Mouse (Mus musculus): ENCODE measurements at regions not wholly inside any gene's neighbourhood (a gene's known extent, or its start where the extent isn't known, plus 50 kb on each side); places are given as distances from the start of the nearest gene placed in this dataset.

DNA sequence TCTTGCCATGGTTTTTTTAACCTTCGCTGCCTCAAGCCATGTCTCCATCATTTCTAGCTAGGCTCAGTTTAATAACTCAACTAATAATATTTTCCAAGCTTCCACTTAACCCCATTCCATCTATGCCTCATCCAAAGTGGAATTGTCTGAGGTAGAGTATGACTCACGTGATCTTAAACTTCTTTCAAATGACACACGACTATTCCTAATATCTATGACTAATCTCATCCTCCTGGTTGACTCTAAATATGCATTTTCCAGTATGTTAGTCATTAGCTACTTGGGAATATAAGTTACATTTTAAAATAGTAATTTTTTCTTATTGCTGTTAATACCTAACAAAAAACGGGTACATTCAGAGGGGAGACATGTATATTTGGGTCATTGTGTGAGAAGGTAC lies 524.8 kb upstream of the Pappa start:
- in situ Hi-C loops (cut with MboI; ENCODE audit: low pct_unique_long_range_greater_than_20kb) = no loop called here
- no peak for DNase-seq (ENCODE audit: low read depth, low spot score)
- TF ChIP-seq CTCF (IDR thresholded peaks at IDR 0.05) = no peak
- ChIA-PET POLR2A (no interaction called here), CTCF (no interaction called here)
- no peaks in the 10 kb centered on the region for H3K27me3 ChIP-seq
- ATAC-seq = no peak

- no peak for TF ChIP-seq CTCF (IDR thresholded peaks at IDR 0.05)
Measured at GRCm38 (mm10) chr4:64622771-64623170, 501.2 kb upstream of the Pappa start.

GRCm38 (mm10) chr4:64632189-64632588 lies 491.8 kb upstream of the Pappa start:
- ChIA-PET CTCF (no interaction called here), POLR2A (interaction anchor here (0.6 kb wide), 1 partner anchor 672 kb away, joined by 3 read pairs; no protein-coding TSS in a partner anchor)
- ATAC-seq (no peak), DNase-seq (ENCODE audit: low read depth, low spot score) (no peak)
- in situ Hi-C loops (cut with MboI; ENCODE audit: low pct_unique_long_range_greater_than_20kb) = no loop called here
- H3K27me3 ChIP-seq = no peaks in the 10 kb centered on the region
- TF ChIP-seq CTCF (IDR thresholded peaks at IDR 0.05) = no peak

More at GRCm38 (mm10) chr4:64622771-64623170, 501.2 kb upstream of the Pappa start:
- ChIA-PET CTCF (interaction anchor here (1.1 kb wide), 1 partner anchor 45 kb away, joined by 3 read pairs; no protein-coding TSS in a partner anchor), POLR2A (no interaction called here)
- in situ Hi-C loops (cut with MboI; ENCODE audit: low pct_unique_long_range_greater_than_20kb) = no loop called here
- no peak for ATAC-seq
- no peak for DNase-seq (ENCODE audit: low read depth, low spot score)
- no peaks in the 10 kb centered on the region for H3K27me3 ChIP-seq

GRCm38 (mm10) chr4:64635256-64635962 lies 488.6 kb upstream of the Pappa start:
- DNase-seq (ENCODE audit: low read depth, low spot score) = peak; percentile 59
- CTCF ChIA-PET = no interaction called here
- no peaks in the 10 kb centered on the region for H3K27me3 ChIP-seq
- in situ Hi-C loops (cut with MboI; ENCODE audit: low pct_unique_long_range_greater_than_20kb) = no loop called here
- no peak for TF ChIP-seq CTCF (IDR thresholded peaks at IDR 0.05)
- POLR2A ChIA-PET = no interaction called here
- ATAC-seq = peak; percentile 98

DNA sequence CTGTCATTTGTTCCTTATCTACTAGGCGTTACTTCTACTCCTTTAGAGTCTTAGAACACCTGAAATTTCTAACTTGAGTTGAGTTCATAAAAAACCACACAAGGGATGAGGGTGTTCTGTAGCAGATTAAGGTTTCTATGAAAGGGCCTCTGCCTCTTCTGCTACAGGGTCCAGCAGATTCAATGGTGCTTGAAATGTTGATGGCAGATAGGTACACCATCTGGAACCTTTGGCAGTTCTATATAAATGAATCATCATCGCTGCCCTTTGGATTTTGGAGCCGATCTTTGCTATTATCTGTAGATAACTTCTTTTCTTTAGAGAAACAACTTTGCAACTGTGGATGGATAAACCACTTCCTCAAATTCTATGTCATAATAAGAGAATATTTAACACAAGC lies 483.9 kb upstream of the Pappa start:
- no peak for TF ChIP-seq CTCF (IDR thresholded peaks at IDR 0.05)
- DNase-seq (ENCODE audit: low read depth, low spot score) = no peak
- ATAC-seq = no peak
- in situ Hi-C loops (cut with MboI; ENCODE audit: low pct_unique_long_range_greater_than_20kb) = no loop called here
- POLR2A ChIA-PET = no interaction called here
- CTCF ChIA-PET = no interaction called here
- H3K27me3 ChIP-seq = no peaks in the 10 kb centered on the region

GRCm38 (mm10) chr4:64640976-64641375 lies 483.0 kb upstream of the Pappa start:
- ATAC-seq (no peak), DNase-seq (ENCODE audit: low read depth, low spot score) (no peak)
- POLR2A ChIA-PET = no interaction called here
- no peaks in the 10 kb centered on the region for H3K27me3 ChIP-seq
- CTCF ChIA-PET = no interaction called here
- no peak for TF ChIP-seq CTCF (IDR thresholded peaks at IDR 0.05)
- in situ Hi-C loops (cut with MboI; ENCODE audit: low pct_unique_long_range_greater_than_20kb) = no loop called here

DNA sequence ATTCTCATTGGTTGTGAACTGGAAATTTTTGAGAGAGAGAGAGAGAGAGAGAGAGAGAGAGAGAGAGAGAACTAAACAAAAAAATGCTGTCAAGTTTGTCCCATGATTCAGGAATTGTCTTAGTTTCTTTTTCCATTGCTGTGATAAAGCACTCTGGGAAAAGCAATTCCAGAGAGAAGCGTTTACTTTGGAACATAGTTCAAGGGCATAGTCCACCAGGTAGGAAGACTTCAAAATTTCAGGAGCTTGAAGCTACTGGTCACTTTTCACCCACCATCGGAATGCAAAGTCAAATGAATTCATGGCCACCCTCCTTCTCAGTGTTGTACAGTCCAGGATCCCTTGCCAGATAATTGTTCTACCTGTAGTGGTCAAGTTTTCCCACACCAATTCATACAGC lies 478.8 kb upstream of the Pappa start:
- TF ChIP-seq CTCF (IDR thresholded peaks at IDR 0.05) = no peak
- CTCF ChIA-PET = no interaction called here
- in situ Hi-C loops (cut with MboI; ENCODE audit: low pct_unique_long_range_greater_than_20kb) = no loop called here
- POLR2A ChIA-PET = interaction anchor here (0.6 kb wide), 1 partner anchor 792 kb away, joined by 4 read pairs; no protein-coding TSS in a partner anchor
- ATAC-seq = no peak
- no peak for DNase-seq (ENCODE audit: low read depth, low spot score)
- no peaks in the 10 kb centered on the region for H3K27me3 ChIP-seq

DNA sequence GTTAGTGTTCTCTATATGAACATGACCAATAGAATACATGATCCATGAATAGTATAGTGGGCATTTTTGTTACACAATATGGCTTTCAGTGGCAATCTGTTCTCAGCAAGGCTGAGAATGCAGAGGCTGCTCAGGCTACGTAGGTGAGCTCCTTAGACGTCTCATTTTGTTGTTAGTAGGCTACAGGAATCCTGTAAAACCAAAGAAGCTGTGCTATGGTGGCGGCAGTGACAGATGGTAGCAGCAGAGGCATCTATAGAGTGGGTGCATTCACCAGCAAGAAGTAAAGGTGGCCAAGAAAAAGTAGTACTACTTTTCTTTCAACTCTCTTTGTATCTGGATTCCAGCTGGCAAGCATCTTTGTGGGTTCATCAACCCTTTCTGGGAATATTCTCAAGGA lies 469.8 kb upstream of the Pappa start:
- ChIA-PET POLR2A (no interaction called here), CTCF (no interaction called here)
- DNase-seq (ENCODE audit: low read depth, low spot score) (no peak), ATAC-seq (no peak)
- no peak for TF ChIP-seq CTCF (IDR thresholded peaks at IDR 0.05)
- in situ Hi-C loops (cut with MboI; ENCODE audit: low pct_unique_long_range_greater_than_20kb) = no loop called here
- H3K27me3 ChIP-seq = no peaks in the 10 kb centered on the region

- in situ Hi-C loops (cut with MboI; ENCODE audit: low pct_unique_long_range_greater_than_20kb) = no loop called here
Measured at GRCm38 (mm10) chr4:64655534-64655933, 468.4 kb upstream of the Pappa start.

DNA sequence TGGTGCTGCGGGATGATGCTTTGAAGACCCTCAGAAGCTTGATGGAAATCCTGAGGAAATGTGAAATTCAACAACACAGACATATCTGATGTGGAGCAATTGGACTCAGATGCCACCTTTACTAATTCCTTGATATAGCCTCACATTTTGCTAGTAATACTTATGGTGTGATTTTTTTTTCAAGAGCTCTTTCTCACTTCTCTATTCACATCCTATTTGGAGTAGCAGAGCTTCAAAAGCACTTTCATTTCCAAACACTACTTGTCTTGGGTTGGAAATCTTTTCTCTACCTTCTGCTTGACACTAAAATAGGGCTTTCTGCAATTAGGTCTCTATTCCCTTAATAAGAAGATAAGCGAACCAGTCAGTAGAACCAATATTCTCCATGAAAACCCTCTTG lies 460.3 kb upstream of the Pappa start:
- no peaks in the 10 kb centered on the region for H3K27me3 ChIP-seq
- ATAC-seq = no peak
- ChIA-PET CTCF (no interaction called here), POLR2A (no interaction called here)
- in situ Hi-C loops (cut with MboI; ENCODE audit: low pct_unique_long_range_greater_than_20kb) = no loop called here
- no peak for DNase-seq (ENCODE audit: low read depth, low spot score)
- TF ChIP-seq CTCF (IDR thresholded peaks at IDR 0.05) = no peak

More at GRCm38 (mm10) chr4:64655534-64655933, 468.4 kb upstream of the Pappa start:
- ChIA-PET CTCF (interaction anchor here (1.0 kb wide), 1 partner anchor 9 kb away, joined by 3 read pairs; no protein-coding TSS in a partner anchor), POLR2A (no interaction called here)
- TF ChIP-seq CTCF (IDR thresholded peaks at IDR 0.05) = no peak
- DNase-seq (ENCODE audit: low read depth, low spot score) (no peak), ATAC-seq (no peak)
- no peaks in the 10 kb centered on the region for H3K27me3 ChIP-seq

DNA sequence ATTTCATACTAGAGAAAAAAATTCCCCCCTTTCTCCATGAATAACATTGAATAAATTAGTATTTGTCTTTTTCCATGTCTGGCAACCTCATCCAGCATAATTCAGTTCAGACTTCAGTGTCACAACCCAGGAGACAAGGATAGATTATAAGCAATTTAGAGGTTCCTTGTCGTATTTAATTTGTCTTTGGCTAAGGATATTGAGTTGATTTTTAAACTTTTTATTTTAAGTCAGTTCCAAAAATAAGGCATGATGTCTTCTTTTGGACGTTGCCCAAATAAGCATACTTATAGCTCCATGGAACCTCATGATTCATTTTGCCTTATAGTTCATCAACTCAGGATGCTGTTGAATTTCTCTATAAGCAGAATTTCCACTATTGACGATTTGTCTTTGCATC lies 456.0 kb upstream of the Pappa start:
- no peaks in the 10 kb centered on the region for H3K27me3 ChIP-seq
- POLR2A ChIA-PET = no interaction called here
- in situ Hi-C loops (cut with MboI; ENCODE audit: low pct_unique_long_range_greater_than_20kb) = no loop called here
- TF ChIP-seq CTCF (IDR thresholded peaks at IDR 0.05) = no peak
- CTCF ChIA-PET = interaction anchor here (1.1 kb wide), 1 partner anchor 45 kb away, joined by 3 read pairs; no protein-coding TSS in a partner anchor
- ATAC-seq (no peak), DNase-seq (ENCODE audit: low read depth, low spot score) (no peak)

DNA sequence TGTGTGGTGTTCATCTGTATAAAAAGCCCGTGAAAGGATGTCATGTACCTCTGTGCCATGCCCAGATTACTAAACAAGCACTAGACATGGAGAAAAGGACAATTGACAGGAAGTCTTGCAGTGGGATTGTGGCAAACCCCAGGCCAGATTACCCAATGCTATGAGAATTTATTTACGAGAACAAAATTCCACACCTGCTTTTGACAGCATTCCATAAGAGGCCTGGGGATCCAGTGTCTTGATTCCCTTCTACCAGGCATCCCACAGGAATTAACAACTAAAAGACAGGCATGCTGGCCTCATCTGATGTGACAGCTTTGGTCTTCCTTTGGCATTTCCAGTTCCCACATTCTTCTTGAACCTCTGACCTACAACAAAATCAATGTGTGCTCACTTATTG lies 454.3 kb upstream of the Pappa start:
- ChIA-PET CTCF (no interaction called here), POLR2A (no interaction called here)
- no peak for TF ChIP-seq CTCF (IDR thresholded peaks at IDR 0.05)
- no peaks in the 10 kb centered on the region for H3K27me3 ChIP-seq
- no peak for DNase-seq (ENCODE audit: low read depth, low spot score)
- ATAC-seq = no peak
- in situ Hi-C loops (cut with MboI; ENCODE audit: low pct_unique_long_range_greater_than_20kb) = no loop called here
